Mouse (Mus musculus) C2C12 (cell line): ENCODE data around the gene Tspoap1. TPM values are rescaled to one million over a fixed set of nuclear protein-coding genes. Genes with fewer than 3 reads are reported as not detected.

ENCODE experiments used
- H3K27me3 ChIP-seq: one replicate; pipeline ENCODE4 v1.6.1; 2011; ENCODE audit not compliant: control insufficient read depth, insufficient read depth, insufficient read length
- H3K36me3 ChIP-seq: one replicate; pipeline ENCODE4 v1.6.1; 2011; ENCODE audit not compliant: control insufficient read depth, insufficient read depth
- H3K4me3 ChIP-seq: one replicate; pipeline ENCODE4 v1.5.1; 2011; ENCODE audit warnings: mild to moderate bottlenecking, control low read depth; ENCODE audit not compliant: poor library complexity, insufficient read depth, severe bottlenecking
- H3K79me2 ChIP-seq: one replicate; pipeline ENCODE4 v1.6.1; 2011; ENCODE audit not compliant: control insufficient read depth, insufficient read depth
- H3K79me3 ChIP-seq: one replicate; pipeline ENCODE4 v1.6.1; 2011; ENCODE audit warnings: low read depth, control low read depth
- H3ac ChIP-seq: one replicate; pipeline ENCODE3; 2011; ENCODE audit warnings: low read depth; ENCODE audit not compliant: control insufficient read depth, insufficient read length
- CEBPB ChIP-seq: IDR thresholded peaks from one replicate; pipeline ENCODE4 v1.6.1; 2011; ENCODE audit warnings: low read depth, mild to moderate bottlenecking, control low read depth, moderate library complexity
- CTCF ChIP-seq: IDR thresholded peaks from one replicate; pipeline ENCODE4 v1.5.1; 2011; ENCODE audit not compliant: control insufficient read depth, insufficient read depth, insufficient read length
- FOSL1 ChIP-seq: IDR thresholded peaks from one replicate; pipeline ENCODE4 v1.8.0; 2011; ENCODE audit warnings: mild to moderate bottlenecking, low read length; ENCODE audit not compliant: poor library complexity, insufficient read depth, severe bottlenecking
- MAX ChIP-seq: IDR thresholded peaks from one replicate; pipeline ENCODE4 v1.6.1; 2011; ENCODE audit warnings: mild to moderate bottlenecking, control low read depth
- MYOD1 ChIP-seq: IDR thresholded peaks from one replicate; pipeline ENCODE4 v1.6.1; 2011; ENCODE audit warnings: low read depth; ENCODE audit not compliant: control insufficient read depth, insufficient read length
- MYOG ChIP-seq: IDR thresholded peaks from one replicate; pipeline ENCODE4 v1.6.1; 2011; ENCODE audit not compliant: control insufficient read depth, insufficient read length; ENCODE audit errors: extremely low read depth
- USF1 ChIP-seq: IDR thresholded peaks from one replicate; pipeline ENCODE4 v1.6.1; 2011; ENCODE audit warnings: low read depth, mild to moderate bottlenecking, control low read depth, moderate library complexity
- polyA plus RNA-seq: library from polyadenylated mRNA; unstranded; fragments of >200 nt; fragmentation: generic; extraction: Trizol; gene quantifications from one replicate; pipeline ENCODE4 v1.2.1, GENCODE M21; 2012; ENCODE audit warnings: missing spikeins

Gene Tspoap1
- polyA plus RNA-seq, 1 experiment: not detected

DNA sequence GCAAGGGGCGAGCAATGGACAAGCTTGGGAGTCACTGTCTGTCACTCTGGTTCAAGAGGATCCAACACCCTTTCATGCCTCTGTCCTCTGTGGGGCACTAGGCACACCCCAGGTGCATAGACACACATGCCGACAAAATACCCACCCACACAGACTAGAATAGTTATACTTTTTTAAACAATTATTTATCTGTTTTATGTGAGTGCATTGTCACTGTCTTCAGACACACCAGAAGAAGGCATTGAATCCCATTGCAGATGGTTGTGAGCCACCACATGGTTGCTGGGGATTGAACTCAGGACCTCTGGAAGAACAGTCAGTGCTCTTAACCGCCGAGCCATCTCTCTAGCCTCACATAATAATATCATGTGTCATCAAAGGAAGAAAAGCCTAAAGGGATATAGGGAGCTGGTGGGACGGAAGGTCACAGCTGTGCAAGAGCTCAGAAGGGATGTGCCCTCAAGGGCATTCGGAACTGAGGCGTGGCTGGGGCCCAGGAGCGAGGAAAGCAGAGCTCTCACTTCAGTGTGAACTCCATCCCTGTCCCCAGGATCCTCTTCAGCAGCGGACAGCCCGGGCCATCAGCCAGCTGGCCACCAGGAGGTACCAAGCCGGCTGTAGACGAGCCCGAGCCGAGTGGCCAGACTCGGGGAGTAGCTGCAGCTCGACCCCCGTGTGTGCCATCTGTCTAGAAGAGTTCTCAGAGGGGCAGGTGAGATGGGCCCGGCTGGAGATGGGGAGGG is 31.3 kb upstream of the Tspoap1 start:
- TF ChIP-seq USF1: no peak
- TF ChIP-seq MYOD1: no peak
- no peak for TF ChIP-seq FOSL1
- TF ChIP-seq CEBPB: no peak
- TF ChIP-seq MAX: no peak
- no peak for TF ChIP-seq CTCF
- no peak for TF ChIP-seq MYOG

DNA sequence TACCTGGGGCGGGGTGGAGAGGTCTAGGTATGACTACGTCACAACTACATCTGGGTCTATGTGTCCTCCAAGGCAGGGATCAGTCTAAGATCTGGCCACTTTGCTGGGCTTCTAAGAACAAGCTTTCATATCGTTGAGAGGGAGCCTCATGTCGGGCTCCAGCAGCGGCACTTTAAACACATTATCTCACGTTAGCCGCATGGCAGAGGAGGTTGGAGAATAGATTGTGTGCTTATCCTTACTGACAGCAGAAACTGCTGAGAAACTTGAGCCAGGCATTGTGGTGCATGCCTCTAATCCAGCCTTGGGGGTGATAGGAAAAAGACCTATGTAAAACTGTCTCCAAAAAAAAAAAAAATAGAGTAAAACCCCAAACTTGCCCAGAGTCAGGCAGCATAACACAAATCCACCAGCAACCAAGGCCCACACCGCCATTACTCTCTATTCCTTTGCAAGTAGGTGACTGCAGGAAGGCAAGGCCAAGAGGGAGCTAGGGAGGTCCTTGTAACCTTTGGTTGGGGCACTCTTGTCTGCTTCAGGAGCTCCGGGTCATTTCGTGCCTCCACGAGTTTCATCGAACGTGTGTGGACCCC is 30.7 kb upstream of the Tspoap1 start:
- no peaks in the 10 kb centered on the region for H3K36me3 ChIP-seq
- H3K27me3 ChIP-seq: peaks cover 77% of the 10 kb centered on the region
- H3K4me3 ChIP-seq: no peak overlapping the region
- H3ac ChIP-seq: no peak overlapping the region
- TF ChIP-seq CEBPB: no peak
- TF ChIP-seq CTCF: no peak
- no peak for TF ChIP-seq MAX
- no peak for TF ChIP-seq MYOG
- no peak for TF ChIP-seq USF1
- H3K79me3 ChIP-seq: no peaks in the 10 kb centered on the region
- no peaks in the 10 kb centered on the region for H3K79me2 ChIP-seq

More for the DNA sequence above, 31.3 kb upstream of the Tspoap1 start:
- Histone ChIP-seq H3K79me3 (no peaks in the 10 kb centered on the region), H3K4me3 (no peak overlapping the region), H3ac (no peak overlapping the region), H3K36me3 (no peaks in the 10 kb centered on the region), H3K79me2 (no peaks in the 10 kb centered on the region), H3K27me3 (peaks cover 77% of the 10 kb centered on the region)

DNA sequence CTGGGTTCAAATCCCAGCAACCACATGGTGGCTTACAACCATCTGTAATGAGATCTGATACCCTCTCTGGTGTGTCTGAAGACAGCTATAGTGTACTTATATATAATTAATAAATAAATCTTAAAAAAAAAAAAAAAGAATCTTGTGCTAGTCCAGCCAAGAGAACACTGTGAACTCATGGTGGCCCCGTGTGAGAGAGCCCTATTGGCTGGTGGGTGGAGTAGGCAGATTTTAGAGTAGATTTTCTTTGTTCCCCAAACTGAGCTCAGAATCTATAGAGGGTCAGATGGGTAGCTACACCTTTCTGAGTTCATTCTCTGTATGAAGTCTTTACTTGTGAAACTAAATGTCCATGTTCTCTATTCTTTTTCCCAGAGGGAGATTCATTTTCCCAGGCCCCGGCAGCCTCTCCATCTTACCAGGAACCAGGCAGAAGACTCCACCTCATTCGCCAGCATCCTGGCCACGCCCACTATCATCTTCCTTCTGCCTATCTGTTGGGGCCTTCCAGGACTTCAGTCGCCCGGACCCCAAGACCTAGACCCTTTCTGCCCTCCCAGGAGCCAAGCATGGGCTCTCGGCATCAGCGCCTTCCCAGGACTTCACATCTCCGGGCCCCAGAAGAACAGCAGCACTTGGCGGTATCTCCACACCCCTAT is 29.6 kb upstream of the Tspoap1 start:
- Histone ChIP-seq H3ac (no peak overlapping the region), H3K36me3 (no peaks in the 10 kb centered on the region), H3K79me2 (no peaks in the 10 kb centered on the region), H3K27me3 (peaks cover 71% of the 10 kb centered on the region), H3K4me3 (no peak overlapping the region), H3K79me3 (no peaks in the 10 kb centered on the region)
- TF ChIP-seq MAX (no peak), CTCF (no peak), FOSL1 (no peak), USF1 (no peak), MYOG (no peak), MYOD1 (no peak), CEBPB (no peak)

DNA sequence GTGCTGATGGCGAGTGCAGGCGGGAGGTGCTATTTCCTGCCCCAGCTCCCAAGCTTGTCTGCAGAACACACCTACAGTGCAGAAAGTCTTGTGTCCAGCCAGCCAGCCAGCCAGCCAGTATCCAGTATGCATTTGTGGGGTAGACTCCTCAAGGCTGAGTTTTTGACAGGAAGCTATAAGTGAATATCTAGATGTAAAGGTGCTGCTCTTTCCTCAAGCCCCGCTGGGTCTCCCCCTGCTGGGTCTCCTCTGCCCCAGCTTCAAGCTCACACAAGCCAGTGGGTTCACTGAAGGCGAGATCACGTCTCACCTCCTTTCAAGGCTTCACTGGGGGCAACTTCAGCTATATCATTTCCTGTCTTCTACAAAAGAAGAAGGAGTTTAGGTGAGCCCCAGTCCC is 26.0 kb upstream of the Tspoap1 start:
- H3K79me2 ChIP-seq: peaks cover 12% of the 10 kb centered on the region
- no peak for TF ChIP-seq MYOD1
- TF ChIP-seq MAX: no peak
- no peak for TF ChIP-seq CTCF
- TF ChIP-seq FOSL1: no peak
- no peak for TF ChIP-seq CEBPB
- TF ChIP-seq USF1: no peak
- no peak for TF ChIP-seq MYOG
- no peak overlapping the region for H3K4me3 ChIP-seq
- peaks cover 4% of the 10 kb centered on the region for H3K79me3 ChIP-seq
- peaks cover 42% of the 10 kb centered on the region for H3K27me3 ChIP-seq
- peaks cover 1% of the 10 kb centered on the region for H3K36me3 ChIP-seq
- no peak overlapping the region for H3ac ChIP-seq

DNA sequence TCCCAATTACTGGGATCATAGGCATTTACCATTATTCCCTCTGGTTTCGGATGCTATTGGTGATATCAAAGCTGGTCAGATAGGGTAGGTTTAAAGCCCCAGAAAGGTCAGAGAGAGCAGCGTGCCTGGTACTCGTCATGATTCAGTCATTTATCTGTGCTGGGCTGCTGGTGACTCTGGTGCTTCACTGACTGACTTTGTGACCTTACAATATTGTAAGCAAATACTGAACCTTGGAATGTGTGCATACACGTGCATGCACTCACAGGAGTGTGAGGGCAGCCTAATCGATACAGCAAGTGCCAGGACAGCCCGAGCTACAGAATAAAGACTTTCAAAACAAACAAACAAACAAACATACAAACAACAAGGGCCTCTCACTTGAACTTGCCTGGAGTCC is 24.6 kb upstream of the Tspoap1 start:
- Histone ChIP-seq H3K79me3 (peaks cover 4% of the 10 kb centered on the region), H3K27me3 (peaks cover 32% of the 10 kb centered on the region), H3K36me3 (peaks cover 14% of the 10 kb centered on the region), H3ac (no peak overlapping the region), H3K79me2 (peaks cover 12% of the 10 kb centered on the region), H3K4me3 (no peak overlapping the region)
- no peak for TF ChIP-seq CTCF
- no peak for TF ChIP-seq CEBPB
- no peak for TF ChIP-seq USF1
- no peak for TF ChIP-seq FOSL1
- TF ChIP-seq MYOD1: no peak
- TF ChIP-seq MYOG: no peak
- TF ChIP-seq MAX: no peak
